27 mouse cellular contexts compared by ENCODE assay signal in the genomic region with DNA sequence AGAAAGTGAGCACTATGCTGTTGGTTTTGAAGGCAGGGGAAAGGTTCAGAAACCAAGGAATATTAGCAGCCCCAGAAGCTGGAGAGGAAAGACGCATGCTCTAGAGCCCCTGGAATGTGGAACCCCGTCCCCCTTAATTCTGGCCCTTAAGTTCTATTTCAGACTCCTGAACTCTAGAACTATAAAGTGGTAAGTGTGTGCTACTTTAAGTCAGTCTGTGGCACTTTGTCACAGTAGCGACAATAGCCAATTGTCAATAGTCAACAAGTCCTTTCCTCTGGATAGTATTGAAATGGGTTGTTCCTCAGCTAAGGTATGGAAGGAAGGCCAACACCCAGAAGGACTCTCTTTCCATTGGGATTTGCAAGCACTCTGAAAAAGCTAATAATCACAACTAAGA.
"Had no signal": no experiment of that assay in that cellular context is flagged by ENCODE, and none has a peak within 500 bp of the region (broad histone marks: within the 10 kb centered on the region; RNA-seq: fewer than 3 reads in every experiment).

No protein-coding gene starts in this region.

- H3K27me3 ChIP-seq: limb, embryonic 12.5 days; limb, embryonic 15.5 days; lung, embryonic 15.5 days; midbrain, embryonic 15.5 days; neural tube, embryonic 12.5 days had no signal

- H3K27ac ChIP-seq: limb, embryonic 12.5 days; limb, embryonic 13.5 days; limb, embryonic 15.5 days; liver, embryonic 12.5 days; liver, embryonic 13.5 days; liver, embryonic 14.5 days; liver, embryonic 15.5 days; lung, embryonic 15.5 days; macrophage; midbrain, embryonic 10.5 days; midbrain, embryonic 12.5 days; midbrain, embryonic 13.5 days; midbrain, embryonic 15.5 days; neural tube, embryonic 12.5 days had no signal

- H3K9me3 ChIP-seq: limb, embryonic 15.5 days; liver, embryonic 13.5 days; liver, embryonic 15.5 days; lung, embryonic 15.5 days; midbrain, embryonic 13.5 days; midbrain, embryonic 15.5 days; neural tube, embryonic 12.5 days had no signal

- H3K4me1 ChIP-seq: limb, embryonic 15.5 days; liver, embryonic 12.5 days; liver, embryonic 13.5 days; lung, embryonic 15.5 days; megakaryocyte, embryonic 14.5 days; midbrain, embryonic 10.5 days; midbrain, embryonic 12.5 days; midbrain, embryonic 15.5 days had no signal

- H3K4me3 ChIP-seq: limb, embryonic 12.5 days; limb, embryonic 13.5 days; limb, embryonic 15.5 days; liver, embryonic 12.5 days; liver, embryonic 13.5 days; liver, embryonic 15.5 days; lung, embryonic 15.5 days; megakaryocyte, embryonic 14.5 days; midbrain, embryonic 10.5 days; midbrain, embryonic 12.5 days; midbrain, embryonic 13.5 days; midbrain, embryonic 15.5 days; myocyte; neural tube, embryonic 12.5 days had no signal

- DNase-seq: left cerebral cortex, postnatal 4 days; liver; liver, embryonic 13.5 days; liver, postnatal 0 days; lung, adult 18-20 months; lung, adult 2 months; lung, embryonic 14.5 days; lung, postnatal 10 days; lung, postnatal 14 days; lung, postnatal 36 days; lung, postnatal 4 days; midbrain, embryonic 14.5 days had no signal

- H3K36me3 ChIP-seq: limb, embryonic 12.5 days; limb, embryonic 13.5 days; limb, embryonic 15.5 days; liver, embryonic 12.5 days; liver, embryonic 13.5 days; liver, embryonic 15.5 days; lung, embryonic 15.5 days; midbrain, embryonic 10.5 days; midbrain, embryonic 12.5 days; midbrain, embryonic 13.5 days; midbrain, embryonic 15.5 days; neural tube, embryonic 12.5 days had no signal
